Mouse (Mus musculus): ENCODE measurements around the gene Bcl11a.

GRCm38 (mm10) chr11:24084077-24084476 lies 6.2 kb downstream of the Bcl11a start:
- no peak for TF ChIP-seq CTCF (IDR thresholded peaks at IDR 0.05; ENCODE audit: low read depth, low read length)
- TF ChIP-seq POLR2AphosphoS5 (IDR thresholded peaks at IDR 0.05; ENCODE audit: insufficient replicate concordance, low read depth, low read length): no peak
- no peak for TF ChIP-seq TAL1 (conservative IDR thresholded peaks at IDR 0.05; ENCODE audit: low read depth, low read length)

Measured in G1E (cell line).